In the genomic region with DNA sequence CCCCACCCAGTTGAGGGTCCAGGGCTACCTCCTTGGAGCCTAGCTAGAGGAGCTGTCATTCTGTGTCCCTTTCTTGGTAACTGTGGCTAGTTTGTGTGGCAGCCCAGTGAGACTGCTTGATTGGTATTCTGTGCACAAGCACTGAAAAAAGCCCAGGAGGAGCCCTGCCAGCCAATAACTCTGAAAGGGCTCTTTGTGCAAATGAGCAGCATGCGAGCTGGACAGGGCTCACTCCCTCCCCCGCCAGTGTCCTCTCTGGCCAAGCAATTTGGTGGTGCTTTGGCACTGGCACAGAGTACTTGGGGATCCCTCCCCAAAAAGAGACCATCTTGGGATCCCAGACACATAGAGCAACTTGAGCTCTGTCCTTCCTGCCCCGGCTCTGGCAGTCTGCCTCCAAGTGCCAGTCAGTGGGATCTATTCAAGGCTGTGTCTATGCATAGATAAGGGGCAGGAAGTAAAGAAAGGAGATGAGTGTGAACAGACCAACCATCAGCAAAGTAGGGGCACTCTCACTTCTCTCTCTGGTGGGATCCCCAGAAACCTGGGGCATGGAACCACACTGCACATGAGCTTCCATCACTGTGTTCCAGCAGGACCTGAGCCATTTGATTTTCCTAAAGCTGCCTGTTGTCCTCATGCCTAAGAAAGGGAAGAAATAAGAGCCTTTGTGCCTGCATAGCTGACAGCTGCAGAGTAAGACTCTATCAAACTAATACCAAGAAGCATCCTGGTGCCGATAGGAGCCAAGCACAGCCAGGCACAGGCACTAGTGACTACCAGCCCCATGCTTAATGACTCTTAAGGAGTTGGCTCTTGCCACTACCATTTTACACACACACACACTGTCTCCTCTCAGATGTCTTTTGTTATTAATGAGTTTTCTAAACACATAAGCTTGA, we compare ENCODE assay signal across 8 mouse cellular contexts. TPM values are rescaled to one million over a fixed set of nuclear protein-coding genes. Genes with fewer than 3 reads are reported as not detected.
DNase-seq lines count a peak whose midpoint lies in the region; ATAC-seq and TF ChIP-seq lines count a peak whose summit lies in the region.

No protein-coding gene starts in this region.

- no peak overlapping the region for H3K4me3 ChIP-seq in forebrain, embryonic 10.5 days
- no peak overlapping the region for H3K4me3 ChIP-seq in neural tube, embryonic 12.5 days
- no peak overlapping the region for H3K4me3 ChIP-seq in stomach, postnatal 0 days (ENCODE audit: low read depth, low read length)

- H3K4me2 ChIP-seq in neural tube, embryonic 12.5 days (replicated peaks), result 0 out of 2 replicates have a peak overlapping the region, but pooled peaks have one; percentile 13
- no peak overlapping the region for H3K4me2 ChIP-seq in stomach, postnatal 0 days (replicated peaks; ENCODE audit: low read depth)

- 50% methylated on average over 4 of the region's 4 CpGs for WGBS in forebrain, embryonic 10.5 days
- 21% methylated on average over 4 of the region's 4 CpGs for WGBS in neural tube, embryonic 12.5 days
- WGBS in stomach, postnatal 0 days, result 78% methylated on average over 4 of the region's 4 CpGs

- H3K9me3 ChIP-seq in forebrain, embryonic 10.5 days, result no peaks in the 10 kb centered on the region
- H3K9me3 ChIP-seq in neural tube, embryonic 12.5 days, result no peaks in the 10 kb centered on the region
- H3K9me3 ChIP-seq in stomach, postnatal 0 days (ENCODE audit: control insufficient read depth, low read length), result no peaks in the 10 kb centered on the region

- no peak for TF ChIP-seq EP300 in stomach, postnatal 0 days (optimal IDR thresholded peaks at IDR 0.05)

- peak; percentile 68 for ATAC-seq in cerebellum, adult (ENCODE audit: insufficient number of reproducible peaks, low FRiP score, low TSS enrichment)
- peak; percentile 91 for ATAC-seq in neural tube, embryonic 12.5 days (ENCODE audit: low FRiP score, low read depth)
- no peak for ATAC-seq in stomach, postnatal 0 days (ENCODE audit: low FRiP score, low TSS enrichment)

- TF ChIP-seq CTCF in stomach, postnatal 0 days (IDR thresholded peaks at IDR 0.05; ENCODE audit: low read depth), result no peak

- no peaks in the 10 kb centered on the region for H3K36me3 ChIP-seq in forebrain, embryonic 10.5 days (replicated peaks)
- H3K36me3 ChIP-seq in neural tube, embryonic 12.5 days, result no peaks in the 10 kb centered on the region
- no peaks in the 10 kb centered on the region for H3K36me3 ChIP-seq in stomach, postnatal 0 days (ENCODE audit: control insufficient read depth, insufficient read depth, low read length)

- no peak overlapping the region for H3K9ac ChIP-seq in neural tube, embryonic 12.5 days
- no peak overlapping the region for H3K9ac ChIP-seq in stomach, postnatal 0 days (ENCODE audit: low read length)

- H3K27ac ChIP-seq in forebrain, embryonic 10.5 days, result peak overlapping the region; percentile 82
- H3K27ac ChIP-seq in neural tube, embryonic 12.5 days, result peak overlapping the region; percentile 18; the same call in 1 of the 2 replicates
- H3K27ac ChIP-seq in stomach, postnatal 0 days (replicated peaks), result no peak overlapping the region

- no peak for DNase-seq in cerebellum, adult 11 months
- DNase-seq in forebrain, embryonic 10.5 days (ENCODE audit: extremely low spot score, low spot score), result peak; percentile 32
- peak; percentile 70 for DNase-seq in layer of hippocampus, adult 9-10 months (ENCODE audit: low spot score)
- no peak for DNase-seq in lung, postnatal 14 days
- no peak for DNase-seq in stomach, postnatal 0 days (ENCODE audit: low spot score)
- DNase-seq in spleen, adult 18-20 months, result no peak

- peaks cover 65% of the 10 kb centered on the region for H3K4me1 ChIP-seq in forebrain, embryonic 10.5 days
- H3K4me1 ChIP-seq in neural tube, embryonic 12.5 days, result peaks cover 33% of the 10 kb centered on the region
- no peaks in the 10 kb centered on the region for H3K4me1 ChIP-seq in stomach, postnatal 0 days (replicated peaks; ENCODE audit: control insufficient read depth, insufficient read depth)

- H3K27me3 ChIP-seq in forebrain, embryonic 10.5 days (ENCODE audit: poor library complexity, severe bottlenecking), result no peaks in the 10 kb centered on the region
- no peaks in the 10 kb centered on the region for H3K27me3 ChIP-seq in neural tube, embryonic 12.5 days (replicated peaks)
- H3K27me3 ChIP-seq in stomach, postnatal 0 days (ENCODE audit: control insufficient read depth, insufficient read depth, low read length), result no peaks in the 10 kb centered on the region

RNA-seq across cellular contexts. Expression of a gene that starts 11.1 kb away (rescaled TPM):
- polyA plus RNA-seq in forebrain, embryonic 10.5 days (2016; fragmentation: Nextera tagmentation; extraction: Ambion mirVana), result 1.8 and 2.0 TPM in 2 replicates
- polyA plus RNA-seq in neural tube, embryonic 12.5 days (2016; fragmentation: Nextera tagmentation; extraction: Ambion mirVana), result 6.5 and 6.9 TPM in 2 replicates
- 0.51 and 0.62 TPM in 2 replicates for polyA plus RNA-seq in stomach, postnatal 0 days (2015; fragmentation: Nextera tagmentation; extraction: Ambion mirVana)

Comparison
In these comparisons a context has a peak if more than half of its experiments do, and no peak if none do; other contexts are left out.
1. DNase-seq: peak in forebrain, embryonic 10.5 days (single experiment) and layer of hippocampus, adult 9-10 months (single experiment); none in cerebellum, adult 11 months (single experiment), lung, postnatal 14 days (single experiment), stomach, postnatal 0 days (single experiment) and spleen, adult 18-20 months (0 of 2).